Mouse (Mus musculus) monocyte, adult 5-6 weeks (primary cell): Measurements from ENCODE around the gene Plxna2. TPM values are rescaled to one million over a fixed set of nuclear protein-coding genes. Genes with fewer than 3 reads are reported as not detected.

Experiments used
- ATAC-seq: fragments of 153-309, 156-312 bp; replicated peaks from 2 replicates; pipeline ENCODE4 v1.8.0; 2017; ENCODE audit warnings: mild to moderate bottlenecking; ENCODE audit not compliant: low TSS enrichment, insufficient number of reproducible peaks, severe bottlenecking, poor library complexity, low FRiP score
- total RNA-seq: library from RNA; stranded (forward); fragments of 200-1000, 200-491, 200-594 nt; gene quantifications from 3 replicates; pipeline ENCODE4 v1.2.3, GENCODE M21; 2017

Gene Plxna2
- total RNA-seq, 1 experiment from 2014 or later, result not detected

GRCm38 (mm10) chr1:194839230-194839910 is 221.4 kb downstream of the Plxna2 start:
- ATAC-seq, result no peak

DNA sequence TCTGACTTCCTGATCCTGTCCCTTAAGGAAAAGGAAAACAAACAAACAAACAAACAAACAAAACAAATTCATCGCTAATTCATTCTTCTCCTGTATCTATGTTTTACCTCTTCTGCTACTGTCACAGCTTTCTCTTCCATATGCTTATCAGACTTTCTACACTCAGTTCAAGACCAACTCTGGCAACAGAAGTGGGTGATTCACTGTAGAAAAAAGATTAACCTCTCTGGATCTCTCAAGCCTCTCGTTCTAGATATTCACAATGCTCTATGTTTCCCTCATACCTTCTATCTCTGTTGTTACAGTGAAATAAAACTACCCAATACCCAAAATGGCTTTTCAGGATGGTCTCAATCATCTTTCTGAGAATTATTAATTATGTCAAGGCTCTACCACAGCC is 225.0 kb downstream of the Plxna2 start:
- ATAC-seq, result no peak

DNA sequence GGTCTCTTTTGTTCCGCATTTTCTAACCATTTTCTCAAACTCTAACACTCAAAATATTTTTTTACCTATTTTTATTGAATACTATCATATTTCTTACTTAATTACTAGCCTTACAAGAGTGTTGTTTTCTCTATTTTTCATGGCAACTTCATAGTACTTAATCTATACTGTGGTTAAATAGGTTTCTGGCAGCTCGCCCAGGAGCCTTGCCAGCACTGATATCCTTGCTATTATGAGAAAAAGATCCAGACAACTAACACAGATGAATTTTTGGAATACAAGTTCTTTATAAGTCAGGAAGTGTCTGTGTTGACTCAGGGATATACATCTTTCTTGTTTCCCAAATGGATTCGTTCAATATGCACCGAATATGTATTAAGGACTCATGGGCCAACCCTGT is 229.0 kb downstream of the Plxna2 start:
- ATAC-seq, result no peak

DNA sequence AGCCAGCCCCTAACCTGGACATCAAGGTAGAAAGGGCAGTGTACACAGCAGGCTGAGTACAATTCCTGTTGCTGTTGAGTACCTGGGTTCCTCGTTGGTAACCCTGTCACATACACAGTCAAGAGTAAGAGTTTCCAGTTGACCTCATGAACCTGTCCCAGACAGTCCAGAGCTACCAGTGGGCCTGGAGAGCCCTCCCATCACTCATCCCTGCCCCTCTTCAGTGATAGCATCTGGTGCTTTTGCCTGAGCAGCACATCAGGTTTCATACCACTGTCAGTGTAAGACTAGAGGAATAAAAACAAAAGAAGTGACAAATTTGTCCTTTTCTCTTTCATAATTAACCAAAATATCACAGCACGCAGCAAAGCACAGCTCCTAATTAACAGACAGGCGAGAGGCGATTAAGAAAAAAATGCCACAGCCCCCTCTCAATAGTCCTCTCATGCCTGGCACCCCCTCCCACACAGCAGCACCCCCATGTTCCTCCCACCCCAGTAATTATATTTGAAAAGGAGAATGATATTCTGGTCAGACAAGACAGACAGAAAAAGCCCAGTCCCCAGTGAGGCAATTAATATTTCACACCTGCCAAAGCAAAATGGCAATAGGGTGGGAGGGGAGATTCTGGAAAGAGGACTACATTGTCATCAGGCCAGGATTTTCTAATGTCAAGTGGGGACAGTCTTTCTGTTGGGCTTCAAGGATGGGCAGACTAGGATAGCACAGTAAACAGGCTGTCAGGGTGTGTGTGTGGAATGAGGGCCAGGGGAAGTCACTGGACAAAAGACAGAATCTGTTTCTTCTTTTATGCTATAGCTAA is 233.4 kb downstream of the Plxna2 start:
- ATAC-seq, result no peak

DNA sequence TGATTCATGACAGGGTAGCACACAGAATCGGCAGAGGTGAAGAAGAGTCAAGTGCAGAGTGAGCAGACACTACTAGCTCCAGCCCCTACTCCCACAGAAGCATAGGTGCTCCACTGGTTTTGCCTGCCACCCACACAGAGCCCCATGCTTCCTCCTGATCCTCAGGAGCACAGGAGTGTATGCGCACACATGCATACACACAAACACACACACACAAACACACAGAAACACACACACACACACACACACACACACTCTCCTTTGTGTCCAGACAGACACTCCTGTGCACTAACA is 234.0 kb downstream of the Plxna2 start:
- ATAC-seq, result no peak
